Mouse (Mus musculus): ENCODE results near the gene Rab8a. TPM values are rescaled to one million over a fixed set of nuclear protein-coding genes. Genes with fewer than 3 reads are reported as not detected.

The Rab8a gene
- polyA plus RNA-seq, 1 experiment from 2014 or later: 68.4 TPM

DNA sequence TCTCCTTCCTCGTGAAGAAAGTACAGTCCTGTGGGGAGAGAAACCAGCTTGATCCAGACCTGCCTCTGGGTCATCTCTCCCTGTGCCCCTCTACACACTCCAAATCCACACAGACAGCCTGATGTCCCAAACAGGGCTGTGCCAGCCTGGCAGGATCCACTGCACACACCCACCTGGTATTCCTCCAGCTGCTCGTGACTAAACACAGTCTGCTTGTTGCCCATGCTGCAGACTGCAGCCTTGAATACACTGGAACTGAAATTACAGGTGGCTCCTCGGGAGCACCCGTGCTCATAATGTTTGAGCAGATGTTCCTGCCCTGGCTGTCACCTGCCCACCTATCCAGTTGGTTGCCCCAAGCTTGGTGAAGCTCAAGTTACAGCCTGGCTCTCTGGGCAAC is 51.8 kb downstream of the Rab8a start, which contains the start of gene Cib3:
Gene Cib3, minus strand, starts transcription at position 87 of the 400 bp plus-strand sequence.
- ATAC-seq (replicated peaks; ENCODE audit: insufficient number of reproducible peaks, insufficient read depth, low FRiP score, low read depth): no peak
- Histone ChIP-seq H3K4me2 (no peak within 1 kb of the TSS), H3K4me3 (no peak within 1 kb of the TSS), H3K4me1 (replicated peaks) (no peaks in the 10 kb centered on the region), H3K27ac (no peak within 1 kb of the TSS), H3K27me3 (peaks cover 16% of the 10 kb centered on the region), H3K36me3 (no peaks in the 10 kb centered on the region), H3K9ac (no peak within 1 kb of the TSS), H3K9me3 (replicated peaks) (no peaks in the 10 kb centered on the region)
- WGBS: 54% methylated on average over 4 of the region's 4 CpGs

DNA sequence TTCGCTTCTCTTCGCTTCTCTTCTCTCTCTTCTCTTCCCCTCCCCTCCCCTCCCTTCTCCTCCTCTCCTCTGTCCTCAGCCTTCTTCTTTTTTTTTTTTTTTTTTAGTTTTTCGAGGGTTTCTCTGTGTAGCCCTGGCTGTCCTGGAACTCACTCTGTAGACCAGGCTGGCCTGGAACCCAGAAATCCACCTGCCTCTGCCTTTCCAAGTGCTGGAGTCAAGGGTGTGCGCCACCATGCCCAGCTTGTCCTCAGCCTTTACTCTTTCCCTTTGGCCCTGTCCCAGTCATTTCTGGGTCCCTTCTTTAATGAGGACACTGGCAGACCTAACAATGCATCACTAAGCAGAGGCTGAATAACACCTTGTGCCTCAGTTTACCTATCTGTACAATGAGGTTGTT is 52.5 kb downstream of the Rab8a start, which contains the start of gene Gm11034:
Gene Gm11034, minus strand, starts transcription at position 101 of the 400 bp plus-strand sequence.
- Histone ChIP-seq H3K36me3 (no peaks in the 10 kb centered on the region), H3K9ac (no peak within 1 kb of the TSS), H3K9me3 (replicated peaks) (no peaks in the 10 kb centered on the region), H3K4me2 (no peak within 1 kb of the TSS), H3K27me3 (peaks cover 16% of the 10 kb centered on the region), H3K27ac (no peak within 1 kb of the TSS), H3K4me1 (replicated peaks) (no peaks in the 10 kb centered on the region), H3K4me3 (no peak within 1 kb of the TSS)
- ATAC-seq (replicated peaks; ENCODE audit: insufficient number of reproducible peaks, insufficient read depth, low FRiP score, low read depth): no peak
- 66% methylated on average over 4 of the region's 4 CpGs for WGBS

DNA sequence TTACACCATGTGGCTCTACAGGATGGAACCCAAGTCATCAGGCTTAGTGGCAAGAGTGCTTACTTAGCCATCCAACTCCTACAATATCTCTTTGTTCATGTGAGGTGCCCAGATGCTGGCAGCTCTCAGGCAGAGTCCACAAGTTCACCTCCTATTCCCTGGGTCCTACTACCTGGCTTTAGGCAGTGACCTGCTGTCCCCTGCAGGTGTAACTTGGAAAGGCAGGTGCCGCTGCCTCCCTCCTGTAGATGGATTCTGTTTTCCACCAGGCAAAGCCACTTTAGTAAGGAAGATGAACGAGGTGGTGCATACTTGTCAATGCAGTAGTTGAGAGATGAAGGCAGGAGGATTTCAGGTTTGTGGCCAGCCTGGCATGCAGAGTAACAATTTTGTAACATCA is 54.1 kb downstream of the Rab8a start:
- H3K4me3 ChIP-seq: no peak overlapping the region
- H3K4me1 ChIP-seq (replicated peaks): no peaks in the 10 kb centered on the region
- H3K9me3 ChIP-seq (replicated peaks): no peaks in the 10 kb centered on the region
- H3K4me2 ChIP-seq: no peak overlapping the region
- WGBS: 39% methylated on average over 2 of the region's 2 CpGs
- no peaks in the 10 kb centered on the region for H3K36me3 ChIP-seq
- ATAC-seq (replicated peaks; ENCODE audit: insufficient number of reproducible peaks, insufficient read depth, low FRiP score, low read depth): no peak
- H3K9ac ChIP-seq: no peak overlapping the region
- no peak overlapping the region for H3K27ac ChIP-seq
- H3K27me3 ChIP-seq: peaks cover 16% of the 10 kb centered on the region

DNA sequence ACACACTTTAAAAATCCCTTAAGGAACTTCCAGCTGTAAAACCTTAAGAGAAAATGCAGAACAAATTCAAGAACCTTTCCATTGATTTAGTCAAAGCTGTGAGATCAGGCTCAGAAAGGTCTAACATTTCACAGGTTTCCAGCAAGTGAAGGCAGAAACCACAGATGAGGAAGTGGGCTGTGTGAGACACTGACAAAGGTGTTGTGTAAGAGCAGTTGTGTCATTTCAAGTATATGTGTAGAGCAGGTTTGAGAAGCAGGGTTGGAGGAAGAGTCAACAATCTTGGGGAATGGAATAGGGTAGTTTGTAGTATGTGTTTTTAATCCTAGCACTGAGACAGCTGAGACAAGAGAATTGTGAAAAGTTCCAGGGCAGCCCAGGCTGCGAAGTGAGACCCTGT is 54.9 kb downstream of the Rab8a start:
- 28% methylated on average over 1 of the region's 1 CpGs for WGBS
- Histone ChIP-seq H3K27me3 (peaks cover 16% of the 10 kb centered on the region), H3K9ac (no peak overlapping the region), H3K36me3 (no peaks in the 10 kb centered on the region), H3K4me1 (replicated peaks) (peaks cover 8% of the 10 kb centered on the region), H3K4me3 (no peak overlapping the region), H3K4me2 (no peak overlapping the region), H3K27ac (no peak overlapping the region), H3K9me3 (replicated peaks) (no peaks in the 10 kb centered on the region)
- ATAC-seq (replicated peaks; ENCODE audit: insufficient number of reproducible peaks, insufficient read depth, low FRiP score, low read depth): no peak

DNA sequence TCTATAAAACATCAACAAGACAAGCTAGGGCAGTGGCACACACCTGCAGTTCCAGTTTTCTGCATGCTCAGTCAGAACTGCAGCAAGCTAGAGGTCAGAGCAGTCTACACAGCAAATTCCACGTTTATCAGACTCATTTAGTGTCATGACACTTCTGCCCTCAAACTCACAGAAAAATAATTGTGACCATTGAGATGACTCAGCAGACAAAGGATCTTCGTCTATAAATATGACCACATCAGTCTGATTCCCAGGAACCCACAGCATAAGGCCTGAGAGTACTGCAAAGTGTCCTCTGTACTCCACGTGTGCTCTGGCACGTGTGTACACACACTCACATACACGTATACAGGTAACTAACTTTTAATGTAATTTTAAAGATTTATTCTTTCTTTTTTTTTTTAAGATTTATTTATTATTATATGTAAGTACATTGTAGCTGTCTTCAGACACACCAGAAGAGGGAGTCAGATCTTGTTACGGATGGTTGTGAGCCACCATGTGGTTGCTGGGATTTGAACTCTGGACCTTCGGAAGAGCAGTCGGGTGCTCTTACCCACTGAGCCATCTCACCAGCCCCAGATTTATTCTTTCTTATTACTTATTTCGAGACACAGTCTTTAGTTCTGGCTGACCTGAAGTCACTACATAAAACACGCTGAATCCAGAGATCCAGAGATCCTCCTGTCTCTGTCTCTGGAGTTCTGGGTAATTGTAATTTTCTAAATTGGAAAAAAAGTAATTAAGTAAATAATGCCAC is 58.0 kb downstream of the Rab8a start:
- H3K4me2 ChIP-seq: peak overlapping the region; percentile 76
- no peak overlapping the region for H3K9ac ChIP-seq
- peaks cover 13% of the 10 kb centered on the region for H3K27me3 ChIP-seq
- H3K36me3 ChIP-seq: peaks cover 28% of the 10 kb centered on the region
- H3K4me1 ChIP-seq (replicated peaks): peaks cover 11% of the 10 kb centered on the region
- no peaks in the 10 kb centered on the region for H3K9me3 ChIP-seq (replicated peaks)
- ATAC-seq (replicated peaks; ENCODE audit: insufficient number of reproducible peaks, insufficient read depth, low FRiP score, low read depth): no peak
- H3K27ac ChIP-seq: peak overlapping the region; percentile 74; the same call in 1 of the 2 replicates
- WGBS: 77% methylated on average over 10 of the region's 10 CpGs
- H3K4me3 ChIP-seq: peak overlapping the region; percentile 72

DNA sequence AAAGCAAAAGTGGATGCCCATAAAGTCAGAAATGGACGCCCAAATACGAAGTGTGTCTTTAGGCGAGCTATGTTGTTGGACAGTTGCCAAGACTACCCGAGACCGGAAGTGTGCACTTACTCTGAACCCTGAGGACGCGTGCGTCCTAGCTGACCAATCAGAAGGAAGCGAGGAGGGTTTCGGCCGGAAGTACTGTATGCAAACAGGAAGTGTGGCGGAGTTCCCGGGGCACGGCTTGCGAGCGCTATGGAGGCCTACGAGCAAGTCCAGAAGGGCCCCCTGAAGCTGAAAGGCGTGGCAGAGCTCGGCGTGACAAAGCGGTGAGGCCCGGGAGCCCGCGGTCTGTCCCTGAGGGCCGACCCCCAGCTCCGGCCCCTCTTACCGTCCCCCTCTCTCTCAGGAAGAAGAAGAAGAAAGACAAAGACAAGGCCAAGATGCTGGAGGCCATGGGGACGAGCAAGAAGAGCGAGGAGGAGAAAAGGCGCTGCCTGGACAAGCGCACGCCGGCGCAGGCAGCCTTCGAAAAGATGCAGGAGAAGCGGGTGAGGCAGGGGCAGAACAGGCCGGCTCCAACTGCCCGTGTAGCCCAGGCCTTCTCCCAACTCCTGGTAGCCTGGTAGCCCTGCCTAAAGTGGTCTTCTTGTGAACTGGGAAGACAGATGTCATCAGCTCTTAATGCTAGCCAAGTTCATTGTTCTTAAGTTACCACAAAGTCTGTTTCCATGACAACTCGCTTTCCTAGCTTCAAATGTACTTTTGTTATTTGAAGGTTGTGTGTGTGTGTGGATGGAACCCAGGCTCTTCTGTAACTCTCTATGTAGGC is 58.8 kb downstream of the Rab8a start, which contains the start of gene Fam32a:
Gene Fam32a, plus strand, starts transcription at position 190 of the 823 bp plus-strand sequence.
- Histone ChIP-seq H3K4me2 (peak within 1 kb of the TSS; percentile 76), H3K4me1 (replicated peaks) (peaks cover 11% of the 10 kb centered on the region), H3K9ac (peak within 1 kb of the TSS; percentile 66)

DNA sequence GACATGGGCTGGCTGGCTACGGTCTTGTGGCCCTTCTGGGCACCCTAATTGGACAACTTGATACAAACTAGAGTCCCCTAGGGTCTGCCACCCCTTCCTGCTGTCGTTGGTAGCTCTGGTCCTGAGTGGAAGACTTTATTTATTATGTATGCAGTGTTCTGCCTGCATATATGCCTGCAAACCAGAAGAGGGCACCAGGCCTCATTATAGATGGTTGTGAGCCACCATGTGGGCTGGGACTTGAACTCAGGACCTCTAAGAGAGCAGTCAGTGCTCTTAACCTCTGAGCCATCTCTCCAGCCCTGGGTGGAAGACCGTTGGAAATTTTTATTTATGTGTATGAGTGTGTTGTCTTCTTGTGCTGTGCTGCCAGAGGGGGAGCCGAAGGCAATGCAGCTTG is 59.8 kb downstream of the Rab8a start:
- Histone ChIP-seq H3K4me3 (peak overlapping the region; percentile 72), H3K27me3 (no peaks in the 10 kb centered on the region; the same call in 1 of the 2 replicates), H3K36me3 (peaks cover 30% of the 10 kb centered on the region), H3K9ac (no peak overlapping the region), H3K27ac (no peak overlapping the region), H3K4me1 (replicated peaks) (peaks cover 11% of the 10 kb centered on the region), H3K9me3 (replicated peaks) (no peaks in the 10 kb centered on the region), H3K4me2 (peak overlapping the region; percentile 76)
- ATAC-seq (replicated peaks; ENCODE audit: insufficient number of reproducible peaks, insufficient read depth, low FRiP score, low read depth): no peak
- 84% methylated on average over 4 of the region's 4 CpGs for WGBS

More for the DNA sequence above, 58.8 kb downstream of the Rab8a start, which contains the start of gene Fam32a:
- Histone ChIP-seq H3K27ac (peak within 1 kb of the TSS; percentile 74), H3K27me3 (peaks cover 7% of the 10 kb centered on the region), H3K9me3 (replicated peaks) (no peaks in the 10 kb centered on the region), H3K4me3 (peak within 1 kb of the TSS; percentile 72), H3K36me3 (peaks cover 30% of the 10 kb centered on the region)
- ATAC-seq (replicated peaks; ENCODE audit: insufficient number of reproducible peaks, insufficient read depth, low FRiP score, low read depth): peak; percentile 95
- WGBS: 11% methylated on average over 39 of the region's 39 CpGs

DNA sequence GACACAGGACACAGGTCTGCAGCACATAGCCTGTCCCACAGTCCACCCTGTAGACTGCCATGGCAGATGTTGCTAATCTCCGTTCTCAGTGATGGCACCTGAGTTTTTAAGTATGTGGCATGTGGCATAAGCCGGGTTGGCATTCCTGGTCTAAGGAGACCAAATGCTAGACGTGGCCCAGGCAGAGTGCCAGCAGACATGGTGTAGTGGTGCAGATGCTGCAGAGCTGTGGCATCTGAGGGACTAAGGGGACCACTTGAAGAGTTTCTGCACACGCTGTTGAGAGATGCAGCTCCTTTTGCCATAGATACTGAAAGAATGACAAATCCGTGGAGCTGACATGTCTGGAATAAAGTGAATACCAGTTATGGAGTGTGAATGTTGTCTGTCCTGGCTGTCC is 61.7 kb downstream of the Rab8a start:
- no peak overlapping the region for H3K4me3 ChIP-seq
- H3K9ac ChIP-seq: no peak overlapping the region
- peaks cover 11% of the 10 kb centered on the region for H3K4me1 ChIP-seq (replicated peaks)
- peaks cover 30% of the 10 kb centered on the region for H3K36me3 ChIP-seq
- no peak overlapping the region for H3K27ac ChIP-seq
- H3K9me3 ChIP-seq (replicated peaks): no peaks in the 10 kb centered on the region
- ATAC-seq (replicated peaks; ENCODE audit: insufficient number of reproducible peaks, insufficient read depth, low FRiP score, low read depth): no peak
- H3K4me2 ChIP-seq: no peak overlapping the region
- 90% methylated on average over 5 of the region's 5 CpGs for WGBS
- H3K27me3 ChIP-seq: no peaks in the 10 kb centered on the region

Other genes starting within 250 kb of the Rab8a start
- 9.6 and 12.6 TPM in 2 replicates for gene Zfp961, start 210.2 kb upstream of the Rab8a start, polyA plus RNA-seq (2015; fragmentation: Nextera tagmentation; extraction: Ambion mirVana)
- 1.1 and 1.5 TPM in 2 replicates for gene Cyp4f18, start 151.6 kb upstream of the Rab8a start, polyA plus RNA-seq (2015; fragmentation: Nextera tagmentation; extraction: Ambion mirVana)
- not detected in 2 replicates for gene Olfr372, start 120.0 kb upstream of the Rab8a start, polyA plus RNA-seq (2015; fragmentation: Nextera tagmentation; extraction: Ambion mirVana)
- gene Olfr373, start 78.0 kb upstream of the Rab8a start, polyA plus RNA-seq (2015; fragmentation: Nextera tagmentation; extraction: Ambion mirVana): not detected in 2 replicates
- not detected in 2 replicates for gene Olfr374, start 54.2 kb upstream of the Rab8a start, polyA plus RNA-seq (2015; fragmentation: Nextera tagmentation; extraction: Ambion mirVana)
- 330 and 373 TPM in 2 replicates for gene Tpm4, start 26.2 kb upstream of the Rab8a start, polyA plus RNA-seq (2015; fragmentation: Nextera tagmentation; extraction: Ambion mirVana)
- gene Hsh2d, start 28.4 kb downstream of the Rab8a start, polyA plus RNA-seq (2015; fragmentation: Nextera tagmentation; extraction: Ambion mirVana): 0.20 and 0.27 TPM in 2 replicates
- not detected in 2 replicates for gene Cib3, start 51.6 kb downstream of the Rab8a start, polyA plus RNA-seq (2015; fragmentation: Nextera tagmentation; extraction: Ambion mirVana)
- gene Gm11034, start 52.4 kb downstream of the Rab8a start, polyA plus RNA-seq (2015; fragmentation: Nextera tagmentation; extraction: Ambion mirVana): not detected in 2 replicates
- 41.0 and 45.6 TPM in 2 replicates for gene Fam32a, start 58.5 kb downstream of the Rab8a start, polyA plus RNA-seq (2015; fragmentation: Nextera tagmentation; extraction: Ambion mirVana)
- 96.3 and 113 TPM in 2 replicates for gene Ap1m1, start 78.8 kb downstream of the Rab8a start, polyA plus RNA-seq (2015; fragmentation: Nextera tagmentation; extraction: Ambion mirVana)
- gene Gm10282, start 144.1 kb downstream of the Rab8a start, polyA plus RNA-seq (2015; fragmentation: Nextera tagmentation; extraction: Ambion mirVana): 14.8 and 15.9 TPM in 2 replicates
- 18.5 and 19.5 TPM in 2 replicates for gene Klf2, start 157.8 kb downstream of the Rab8a start, polyA plus RNA-seq (2015; fragmentation: Nextera tagmentation; extraction: Ambion mirVana)

Measured in heart, embryonic 15.5 days (tissue).